Mouse (Mus musculus): ENCODE data around the gene Fgfr1op.
"Not testable (repeated sequence)": the region's sequence is repeated elsewhere in the genome, so short reads cannot be mapped to it uniquely, and the experiment has no call there.

Fgfr1op gene

DNA sequence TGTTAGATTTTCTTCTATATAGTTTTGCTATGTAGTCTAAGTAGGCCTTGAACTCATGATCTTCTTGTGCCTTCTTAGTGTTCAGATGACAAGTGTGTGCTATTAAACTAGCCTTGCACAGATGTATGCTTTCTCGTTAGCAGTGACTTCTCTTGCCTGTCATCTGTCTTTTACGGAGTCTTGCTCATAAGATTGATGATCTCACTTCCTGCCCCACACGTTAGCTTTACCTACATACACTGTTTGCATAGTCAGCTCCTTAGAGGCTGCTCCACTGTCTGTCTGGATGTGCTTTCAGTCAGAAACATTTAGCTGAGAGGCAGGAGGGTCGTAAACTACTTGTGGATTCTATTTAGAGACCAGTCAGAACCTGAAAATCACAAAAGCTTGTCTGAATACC is 5.8 kb downstream of the Fgfr1op start:
- DNase-seq = no peak

DNA sequence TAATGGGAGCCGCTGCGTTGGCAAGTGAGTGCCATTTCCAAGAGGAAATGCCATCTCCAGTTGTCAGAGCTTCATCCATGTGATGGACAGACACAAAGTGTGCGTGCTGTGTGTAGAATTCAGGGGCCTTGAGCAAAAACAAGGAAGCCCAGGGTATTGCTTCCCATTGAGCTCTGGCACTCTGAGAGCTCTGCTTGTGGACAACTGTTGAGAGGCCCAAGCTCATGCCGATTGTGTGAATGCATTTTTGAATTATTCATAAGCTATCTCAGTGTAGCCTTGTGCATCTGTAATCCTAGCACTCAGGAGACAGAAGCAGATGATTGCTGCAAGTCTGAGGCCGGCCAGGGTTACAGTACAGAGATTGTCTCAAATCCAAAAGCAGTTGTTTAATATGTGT is 11.8 kb downstream of the Fgfr1op start:
- no peak for DNase-seq

DNA sequence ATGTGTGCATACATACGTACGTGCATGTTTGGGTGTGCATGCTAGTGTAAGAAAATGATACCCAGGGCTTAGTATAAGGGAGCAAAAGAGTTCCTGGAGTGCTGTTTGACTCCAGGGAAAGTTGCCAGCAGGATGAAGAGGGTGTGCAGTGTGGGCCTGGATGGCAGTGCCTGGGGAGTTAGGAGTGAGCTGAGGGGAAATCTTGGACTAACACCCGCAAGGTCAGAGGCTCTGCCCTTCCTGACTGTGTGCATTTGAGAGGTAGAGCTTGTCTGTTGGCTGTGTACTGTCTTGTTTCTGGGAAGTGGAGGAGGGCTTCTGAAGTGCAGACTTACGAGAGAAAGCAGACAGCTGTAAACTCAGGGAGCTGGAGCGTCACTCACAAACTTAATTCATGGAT is 18.5 kb downstream of the Fgfr1op start:
- DNase-seq = no peak

DNA sequence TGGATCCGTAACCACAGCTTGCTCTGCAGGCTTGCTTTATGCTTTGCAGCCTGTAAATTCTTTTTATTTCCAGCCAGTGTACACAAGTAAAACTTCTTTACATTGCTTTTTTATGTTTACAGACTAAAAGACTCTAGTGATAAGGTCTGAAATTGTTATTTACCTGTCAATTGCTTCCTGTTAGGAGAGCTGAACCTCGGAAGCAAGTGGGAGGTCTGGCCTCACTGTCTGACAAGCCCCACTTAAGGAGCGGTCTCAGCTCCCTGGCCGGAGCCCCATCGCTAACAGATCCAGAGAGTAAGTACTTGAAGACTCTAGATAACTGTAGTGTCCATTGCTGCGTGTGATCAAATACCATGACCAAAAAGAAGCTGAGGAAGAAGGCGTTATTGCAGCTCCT is 18.9 kb downstream of the Fgfr1op start:
- no peak for DNase-seq

- DNase-seq = no peak
These were observed 28.4 kb downstream of the Fgfr1op start for GRCm38 (mm10) chr17:8193678-8194077.

- DNase-seq = no peak
These were observed 30.5 kb downstream of the Fgfr1op start for GRCm38 (mm10) chr17:8195685-8196376.

DNA sequence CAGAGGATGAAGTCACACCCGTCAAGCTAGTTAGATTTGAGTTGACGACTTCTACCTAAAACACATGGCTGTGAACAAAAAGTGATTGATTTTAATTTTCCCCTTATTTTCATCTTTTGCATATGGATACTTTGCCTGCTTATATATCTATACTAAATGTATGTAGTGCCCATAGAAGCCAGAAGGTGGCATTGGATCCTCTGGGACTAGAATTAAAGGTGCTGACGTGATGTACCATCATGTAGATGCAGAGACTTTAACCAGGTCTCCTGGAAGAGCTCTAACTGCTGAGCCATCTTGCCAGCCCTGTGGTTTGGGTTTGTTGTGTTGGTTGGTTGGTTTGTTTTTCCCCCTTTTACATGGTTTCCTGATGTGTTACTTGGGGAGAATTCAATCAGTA is 32.4 kb downstream of the Fgfr1op start:
- DNase-seq = no peak

GRCm38 (mm10) chr17:8199067-8199935 is 34.0 kb downstream of the Fgfr1op start:
- DNase-seq = no peak

- no peak for DNase-seq
These were observed 34.6 kb downstream of the Fgfr1op start for GRCm38 (mm10) chr17:8199936-8200330.

DNA sequence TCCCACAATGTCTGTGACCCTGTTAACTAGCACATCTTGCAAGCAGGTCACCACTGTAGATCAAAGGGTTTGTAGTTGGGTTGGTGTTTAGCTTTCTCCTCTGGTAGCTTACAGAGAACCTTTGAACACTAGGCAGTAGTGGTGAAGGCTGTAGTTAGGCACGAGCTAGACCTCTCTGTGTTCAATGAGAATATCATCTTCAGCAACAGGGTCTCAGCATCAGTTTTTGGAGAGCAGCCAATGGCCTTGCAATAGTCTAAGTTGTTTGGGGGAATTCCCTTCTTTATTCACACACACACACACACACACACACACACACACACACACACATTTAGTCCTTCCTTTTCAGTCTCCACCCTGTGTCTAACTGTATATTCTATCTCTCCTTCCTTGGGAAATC is 38.2 kb downstream of the Fgfr1op start:
- no peak for DNase-seq

DNA sequence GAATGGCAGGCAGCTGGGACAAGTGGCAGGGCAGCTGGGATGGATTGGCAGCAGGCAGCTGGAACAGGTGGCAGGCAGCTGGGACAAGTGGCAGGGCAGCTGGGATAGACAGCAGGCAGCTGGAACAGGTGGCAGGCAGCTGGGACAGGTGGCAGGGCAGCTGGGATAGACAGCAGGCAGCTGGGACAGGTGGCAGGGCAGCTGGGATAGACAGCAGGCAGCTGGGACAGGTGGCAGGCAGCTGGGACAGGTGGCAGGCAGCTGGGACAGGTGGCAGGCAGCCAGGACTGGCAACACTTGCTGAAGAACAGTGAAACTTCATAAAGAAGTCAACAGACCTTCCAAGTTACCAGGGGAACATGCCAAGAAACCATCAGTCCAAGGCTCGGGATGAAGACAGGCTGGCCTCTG is 39.9 kb downstream of the Fgfr1op start:
- DNase-seq = not testable (repeated sequence)

DNA sequence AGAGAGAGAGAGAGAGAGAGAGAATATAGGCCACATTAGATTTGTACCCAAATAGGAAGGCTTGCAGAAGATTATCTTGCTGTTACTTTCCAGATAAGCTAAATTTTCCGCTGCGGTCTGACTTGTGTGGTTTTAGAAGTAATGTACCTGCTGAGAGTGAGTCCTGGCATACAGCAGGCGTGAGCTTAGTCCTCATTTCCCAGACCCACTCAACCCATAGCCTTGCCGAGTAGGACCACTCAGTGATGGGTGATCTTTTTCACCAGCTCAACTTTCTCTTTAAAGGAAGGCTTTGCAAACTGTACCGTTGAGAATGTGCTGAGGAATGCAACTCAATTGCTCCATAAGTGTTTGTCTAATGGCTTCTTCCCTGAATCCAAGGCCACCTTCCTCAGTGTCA is 41.4 kb downstream of the Fgfr1op start:
- no peak for DNase-seq

GRCm38 (mm10) chr17:8209696-8210095 is 44.4 kb downstream of the Fgfr1op start:
- no peak for DNase-seq

GRCm38 (mm10) chr17:8210170-8210569 is 44.9 kb downstream of the Fgfr1op start:
- no peak for DNase-seq

GRCm38 (mm10) chr17:8210675-8211074 is 45.4 kb downstream of the Fgfr1op start:
- no peak for DNase-seq

DNA sequence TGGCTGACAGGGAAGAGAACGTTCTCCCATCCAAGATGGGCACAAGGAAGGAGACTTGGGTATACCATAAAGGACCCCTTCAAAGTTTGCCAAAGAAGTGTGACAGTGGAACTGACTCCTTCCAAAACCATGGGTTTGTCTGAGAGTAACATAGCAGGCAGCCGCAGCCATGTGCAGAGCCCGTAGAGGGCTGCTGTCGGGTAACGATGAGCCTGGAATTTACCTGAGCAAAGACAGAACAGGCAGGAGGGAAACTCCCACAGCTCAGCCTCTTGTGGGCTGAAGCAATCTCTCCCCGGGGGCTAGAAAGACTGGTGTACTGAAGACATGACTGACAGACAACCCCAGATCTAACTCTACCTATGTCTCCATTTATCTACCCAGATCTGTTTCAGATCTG is 46.1 kb downstream of the Fgfr1op start:
- no peak for DNase-seq

GRCm38 (mm10) chr17:8214369-8214768 is 49.1 kb downstream of the Fgfr1op start:
- DNase-seq = no peak

GRCm38 (mm10) chr17:8215016-8215745 is 49.9 kb downstream of the Fgfr1op start:
- DNase-seq = no peak

GRCm38 (mm10) chr17:8223225-8223624 is 57.9 kb downstream of the Fgfr1op start:
- DNase-seq = no peak

- no peak for DNase-seq
These were observed 58.8 kb downstream of the Fgfr1op start for GRCm38 (mm10) chr17:8224072-8224471.

GRCm38 (mm10) chr17:8225166-8225565 is 59.9 kb downstream of the Fgfr1op start:
- DNase-seq = no peak

- no peak for DNase-seq
These were observed 60.4 kb downstream of the Fgfr1op start for GRCm38 (mm10) chr17:8225746-8226145.

DNA sequence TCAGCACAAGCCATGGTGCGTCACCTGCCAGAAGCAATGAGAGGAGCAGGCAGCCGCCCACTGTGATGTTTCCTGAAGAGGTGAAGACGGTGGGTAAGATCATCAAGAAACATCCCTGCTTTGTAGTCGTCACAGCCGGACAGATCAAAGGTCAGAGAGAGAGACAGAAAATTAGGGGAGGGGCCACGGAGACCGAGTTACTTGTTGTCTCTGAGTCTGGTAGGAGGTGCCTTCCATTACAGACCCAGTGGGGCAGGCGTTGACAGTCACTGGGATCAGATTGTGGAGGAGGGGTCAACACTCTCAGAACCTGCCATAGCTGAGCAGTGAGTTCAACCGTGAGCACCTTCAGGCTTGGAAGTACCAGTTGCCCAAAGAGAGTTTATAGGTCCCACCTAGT is 63.3 kb downstream of the Fgfr1op start:
- no peak for DNase-seq

GRCm38 (mm10) chr17:8229607-8230006 is 64.3 kb downstream of the Fgfr1op start:
- DNase-seq = no peak

Measured in thymus, postnatal 4 days (tissue).